Mouse (Mus musculus): ENCODE data around the gene Rbx1. TPM values are rescaled to one million over a fixed set of nuclear protein-coding genes. Genes with fewer than 3 reads are reported as not detected.

The Rbx1 gene
- polyA plus RNA-seq, 2 experiments = 233 to 532 TPM

- DNase-seq (ENCODE audit: low spot score) = no peak
- Histone ChIP-seq H3K27me3 (ENCODE audit: control insufficient read depth, insufficient read depth, low read length) (no peaks in the 10 kb centered on the region), H3K36me3 (ENCODE audit: control insufficient read depth, insufficient read depth, low read length) (no peaks in the 10 kb centered on the region), H3K4me2 (replicated peaks; ENCODE audit: low read depth, low read length, severe bottlenecking) (no peak overlapping the region), H3K4me3 (replicated peaks; ENCODE audit: low read length) (no peak overlapping the region), H3K9me3 (ENCODE audit: control insufficient read depth, low read length) (no peaks in the 10 kb centered on the region), H3K4me1 (ENCODE audit: control insufficient read depth, insufficient read depth, low read length) (peaks cover 6% of the 10 kb centered on the region; the same call in 1 of the 2 replicates), H3K27ac (replicated peaks; ENCODE audit: low read depth, low read length) (no peak overlapping the region), H3K9ac (ENCODE audit: low read depth, low read length, severe bottlenecking) (no peak overlapping the region)
- TF ChIP-seq POLR2A (IDR thresholded peaks at IDR 0.05; ENCODE audit: borderline replicate concordance, extremely low read depth, insufficient read depth, insufficient read length) = no peak
- 70% methylated on average over 5 of the region's 5 CpGs for WGBS
- no peak for ATAC-seq (ENCODE audit: low FRiP score, low read depth)
These were observed 52.7 kb downstream of the Rbx1 start for GRCm38 (mm10) chr15:81518761-81519160.

- no peak for TF ChIP-seq POLR2A (IDR thresholded peaks at IDR 0.05; ENCODE audit: borderline replicate concordance, extremely low read depth, insufficient read depth, insufficient read length)
- ATAC-seq (ENCODE audit: low FRiP score, low read depth) = peak; percentile 36; the same call in 1 of the 2 replicates
These were observed 56.1 kb downstream of the Rbx1 start for GRCm38 (mm10) chr15:81522036-81522751.

GRCm38 (mm10) chr15:81522761-81523168 is 56.7 kb downstream of the Rbx1 start:
- Histone ChIP-seq H3K4me2 (replicated peaks; ENCODE audit: low read depth, low read length, severe bottlenecking) (peak overlapping the region; percentile 98), H3K27ac (replicated peaks; ENCODE audit: low read depth, low read length) (peak overlapping the region; percentile 83), H3K36me3 (ENCODE audit: control insufficient read depth, insufficient read depth, low read length) (no peaks in the 10 kb centered on the region), H3K27me3 (ENCODE audit: control insufficient read depth, insufficient read depth, low read length) (no peaks in the 10 kb centered on the region), H3K9ac (ENCODE audit: low read depth, low read length, severe bottlenecking) (peak overlapping the region; percentile 70), H3K9me3 (ENCODE audit: control insufficient read depth, low read length) (no peaks in the 10 kb centered on the region), H3K4me1 (ENCODE audit: control insufficient read depth, insufficient read depth, low read length) (no peaks in the 10 kb centered on the region), H3K4me3 (replicated peaks; ENCODE audit: low read length) (peak overlapping the region; percentile 63)
- WGBS = under 1% methylated on average over 16 of the region's 16 CpGs
- ATAC-seq (ENCODE audit: low FRiP score, low read depth) (peak; percentile 31), DNase-seq (ENCODE audit: low spot score) (peak; percentile 7)
- no peak for TF ChIP-seq POLR2A (IDR thresholded peaks at IDR 0.05; ENCODE audit: borderline replicate concordance, extremely low read depth, insufficient read depth, insufficient read length)

More at GRCm38 (mm10) chr15:81522036-81522751, 56.1 kb downstream of the Rbx1 start:
- no peaks in the 10 kb centered on the region for H3K36me3 ChIP-seq (ENCODE audit: control insufficient read depth, insufficient read depth, low read length)
- peak overlapping the region; percentile 63 for H3K4me3 ChIP-seq (replicated peaks; ENCODE audit: low read length)
- peak overlapping the region; percentile 83 for H3K27ac ChIP-seq (replicated peaks; ENCODE audit: low read depth, low read length)
- H3K4me1 ChIP-seq (ENCODE audit: control insufficient read depth, insufficient read depth, low read length) = no peaks in the 10 kb centered on the region
- no peaks in the 10 kb centered on the region for H3K9me3 ChIP-seq (ENCODE audit: control insufficient read depth, low read length)
- DNase-seq (ENCODE audit: low spot score) = peak; percentile 45
- WGBS = under 1% methylated on average over 38 of the region's 38 CpGs
- no peaks in the 10 kb centered on the region for H3K27me3 ChIP-seq (ENCODE audit: control insufficient read depth, insufficient read depth, low read length)
- peak overlapping the region; percentile 70 for H3K9ac ChIP-seq (ENCODE audit: low read depth, low read length, severe bottlenecking)
- H3K4me2 ChIP-seq (replicated peaks; ENCODE audit: low read depth, low read length, severe bottlenecking) = peak overlapping the region; percentile 98

- no peaks in the 10 kb centered on the region for H3K9me3 ChIP-seq (ENCODE audit: control insufficient read depth, low read length)
- H3K4me2 ChIP-seq (replicated peaks; ENCODE audit: low read depth, low read length, severe bottlenecking) = peak overlapping the region; percentile 98
- WGBS = under 1% methylated on average over 41 of the region's 41 CpGs
- peak overlapping the region; percentile 83 for H3K27ac ChIP-seq (replicated peaks; ENCODE audit: low read depth, low read length)
- peak overlapping the region; percentile 70 for H3K9ac ChIP-seq (ENCODE audit: low read depth, low read length, severe bottlenecking)
- no peaks in the 10 kb centered on the region for H3K4me1 ChIP-seq (ENCODE audit: control insufficient read depth, insufficient read depth, low read length)
- peak overlapping the region; percentile 63 for H3K4me3 ChIP-seq (replicated peaks; ENCODE audit: low read length)
- DNase-seq (ENCODE audit: low spot score) (peak; percentile 87), ATAC-seq (ENCODE audit: low FRiP score, low read depth) (peak; percentile 96)
- no peaks in the 10 kb centered on the region for H3K36me3 ChIP-seq (ENCODE audit: control insufficient read depth, insufficient read depth, low read length)
- no peaks in the 10 kb centered on the region for H3K27me3 ChIP-seq (ENCODE audit: control insufficient read depth, insufficient read depth, low read length)
- peak; percentile 94; the same call in 1 of the 2 replicates for TF ChIP-seq POLR2A (IDR thresholded peaks at IDR 0.05; ENCODE audit: borderline replicate concordance, extremely low read depth, insufficient read depth, insufficient read length)
These were observed 57.2 kb downstream of the Rbx1 start for GRCm38 (mm10) chr15:81523169-81523871.

- H3K36me3 ChIP-seq (ENCODE audit: control insufficient read depth, insufficient read depth, low read length) = no peaks in the 10 kb centered on the region
- H3K4me2 ChIP-seq (replicated peaks; ENCODE audit: low read depth, low read length, severe bottlenecking) = peak overlapping the region; percentile 98
- WGBS = under 1% methylated on average over 12 of the region's 12 CpGs
- DNase-seq (ENCODE audit: low spot score) = no peak
- peak overlapping the region; percentile 83; the same call in 1 of the 2 replicates for H3K27ac ChIP-seq (replicated peaks; ENCODE audit: low read depth, low read length)
- no peaks in the 10 kb centered on the region for H3K4me1 ChIP-seq (ENCODE audit: control insufficient read depth, insufficient read depth, low read length)
- peak overlapping the region; percentile 63 for H3K4me3 ChIP-seq (replicated peaks; ENCODE audit: low read length)
- H3K9ac ChIP-seq (ENCODE audit: low read depth, low read length, severe bottlenecking) = peak overlapping the region; percentile 70
- TF ChIP-seq POLR2A (IDR thresholded peaks at IDR 0.05; ENCODE audit: borderline replicate concordance, extremely low read depth, insufficient read depth, insufficient read length) = no peak
- no peak for ATAC-seq (ENCODE audit: low FRiP score, low read depth)
- H3K27me3 ChIP-seq (ENCODE audit: control insufficient read depth, insufficient read depth, low read length) = no peaks in the 10 kb centered on the region
- no peaks in the 10 kb centered on the region for H3K9me3 ChIP-seq (ENCODE audit: control insufficient read depth, low read length)
These were observed 57.8 kb downstream of the Rbx1 start for GRCm38 (mm10) chr15:81523901-81524300.

Other genes starting within 250 kb of the Rbx1 start
- gene Mchr1, start 230.8 kb upstream of the Rbx1 start, polyA plus RNA-seq (2012; rRNA removed) = 1.6 and 1.7 TPM in 2 replicates
- gene Mchr1, start 230.8 kb upstream of the Rbx1 start, polyA plus RNA-seq (2014; fragmentation: Nextera tagmentation; extraction: Ambion mirVana) = 0.93 and 1.2 TPM in 2 replicates
- 94.6 and 97.3 TPM in 2 replicates for gene Slc25a17, start 105.5 kb upstream of the Rbx1 start, polyA plus RNA-seq (2012; rRNA removed)
- gene Slc25a17, start 105.5 kb upstream of the Rbx1 start, polyA plus RNA-seq (2014; fragmentation: Nextera tagmentation; extraction: Ambion mirVana) = 124 and 126 TPM in 2 replicates
- gene St13, start 66.2 kb upstream of the Rbx1 start, polyA plus RNA-seq (2012; rRNA removed) = 44.0 and 81.7 TPM in 2 replicates
- 137 and 141 TPM in 2 replicates for gene St13, start 66.2 kb upstream of the Rbx1 start, polyA plus RNA-seq (2014; fragmentation: Nextera tagmentation; extraction: Ambion mirVana)
- 10.4 and 10.5 TPM in 2 replicates for gene Xpnpep3, start 66.2 kb upstream of the Rbx1 start, polyA plus RNA-seq (2012; rRNA removed)
- 6.6 and 7.7 TPM in 2 replicates for gene Xpnpep3, start 66.2 kb upstream of the Rbx1 start, polyA plus RNA-seq (2014; fragmentation: Nextera tagmentation; extraction: Ambion mirVana)
- not detected in 2 replicates for gene Dnajb7, start 58.0 kb upstream of the Rbx1 start, polyA plus RNA-seq (2012; rRNA removed)
- 1.00 and 1.4 TPM in 2 replicates for gene Dnajb7, start 58.0 kb upstream of the Rbx1 start, polyA plus RNA-seq (2014; fragmentation: Nextera tagmentation; extraction: Ambion mirVana)
- gene Ep300, start 119.1 kb downstream of the Rbx1 start, polyA plus RNA-seq (2012; rRNA removed) = 38.2 and 42.5 TPM in 2 replicates
- 20.2 and 22.3 TPM in 2 replicates for gene Ep300, start 119.1 kb downstream of the Rbx1 start, polyA plus RNA-seq (2014; fragmentation: Nextera tagmentation; extraction: Ambion mirVana)
- gene L3mbtl2, start 197.6 kb downstream of the Rbx1 start, polyA plus RNA-seq (2012; rRNA removed) = 16.2 and 18.1 TPM in 2 replicates
- gene L3mbtl2, start 197.6 kb downstream of the Rbx1 start, polyA plus RNA-seq (2014; fragmentation: Nextera tagmentation; extraction: Ambion mirVana) = 14.5 and 15.9 TPM in 2 replicates
- 46.3 and 87.4 TPM in 2 replicates for gene Chadl, start 231.0 kb downstream of the Rbx1 start, polyA plus RNA-seq (2012; rRNA removed)
- gene Chadl, start 231.0 kb downstream of the Rbx1 start, polyA plus RNA-seq (2014; fragmentation: Nextera tagmentation; extraction: Ambion mirVana) = 22.6 and 27.4 TPM in 2 replicates